Mouse (Mus musculus): Measurements from ENCODE around the gene Mylk2.

The Mylk2 gene

GRCm38 (mm10) chr2:152911031-152911430, at the start of gene Mylk2:
Gene Mylk2 (plus strand): TSS chr2:152911352.
- DNase-seq (ENCODE audit: extremely low spot score), result no peak

GRCm38 (mm10) chr2:152861891-152862290, 49.3 kb upstream of the Mylk2 start:
- DNase-seq (ENCODE audit: extremely low spot score), result no peak

DNA sequence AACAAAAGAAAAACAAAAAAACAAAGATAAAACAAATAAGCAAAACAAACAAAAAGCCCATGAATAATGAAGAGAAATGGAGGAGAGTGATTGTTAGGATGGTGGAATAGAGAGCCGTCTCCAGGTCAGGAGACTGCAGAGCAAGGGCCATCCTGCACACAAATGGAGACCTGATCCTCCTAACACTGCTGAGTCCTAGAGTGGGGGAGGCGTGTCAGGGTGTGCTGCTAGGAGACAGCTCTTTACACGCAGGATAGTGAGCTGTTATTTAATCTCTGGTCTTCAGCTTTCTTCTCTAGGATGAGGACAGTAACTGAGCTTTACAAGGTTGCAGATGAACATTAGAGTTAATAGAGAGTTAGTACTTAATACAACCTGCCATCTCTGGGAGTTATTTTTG, 48.5 kb upstream of the Mylk2 start:
- DNase-seq (ENCODE audit: extremely low spot score), result no peak

- DNase-seq (ENCODE audit: extremely low spot score), result no peak
These were observed 47.8 kb upstream of the Mylk2 start for GRCm38 (mm10) chr2:152863346-152863745.

- DNase-seq (ENCODE audit: extremely low spot score), result no peak
These were observed 32.9 kb upstream of the Mylk2 start for GRCm38 (mm10) chr2:152878239-152878638.

DNA sequence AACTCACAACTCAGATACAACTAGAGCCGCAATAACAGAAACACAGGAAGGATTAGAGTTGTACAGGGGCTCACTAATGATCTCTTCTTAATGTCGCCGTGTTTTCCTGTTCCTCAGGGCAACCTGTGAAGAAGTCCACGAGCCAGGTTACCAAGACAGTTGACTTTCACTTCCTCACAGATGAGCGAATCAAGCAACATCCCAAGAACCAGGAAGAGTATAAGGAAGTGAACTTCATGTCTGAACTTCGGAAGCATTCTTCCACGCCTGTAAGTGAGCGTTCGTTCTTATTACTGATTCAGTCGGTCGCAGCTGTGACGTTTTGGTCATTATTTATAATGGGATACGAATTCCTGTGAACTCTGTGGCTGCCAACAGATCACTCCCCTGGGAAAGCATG, 30.3 kb upstream of the Mylk2 start:
- DNase-seq (ENCODE audit: extremely low spot score), result no peak

GRCm38 (mm10) chr2:152884101-152884645, 27.0 kb upstream of the Mylk2 start:
- no peak for DNase-seq (ENCODE audit: extremely low spot score)

DNA sequence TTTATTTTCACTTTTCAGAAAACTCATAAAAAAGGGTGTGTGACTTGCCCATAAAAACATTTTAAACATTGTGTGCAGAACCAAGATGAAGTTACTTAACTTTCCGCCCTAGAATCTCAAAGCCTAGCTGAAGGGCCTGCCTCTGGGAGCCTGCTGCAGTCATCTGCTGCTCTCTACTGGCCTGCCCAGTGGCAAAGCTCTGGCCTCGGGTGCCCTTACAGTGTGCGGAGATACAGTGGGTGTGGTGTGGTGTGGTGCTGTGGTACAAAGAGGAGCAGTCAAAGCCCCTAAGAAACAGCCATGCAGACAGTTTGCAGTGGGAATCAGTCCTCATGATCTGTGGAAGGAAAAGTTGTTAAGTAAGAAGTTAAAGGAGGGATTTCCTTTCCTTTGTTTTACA, 23.9 kb upstream of the Mylk2 start:
- DNase-seq (ENCODE audit: extremely low spot score), result no peak

- no peak for DNase-seq (ENCODE audit: extremely low spot score)
These were observed 22.4 kb upstream of the Mylk2 start for GRCm38 (mm10) chr2:152888774-152889173.

- DNase-seq (ENCODE audit: extremely low spot score), result no peak
These were observed 15.3 kb upstream of the Mylk2 start for GRCm38 (mm10) chr2:152895834-152896233.

DNA sequence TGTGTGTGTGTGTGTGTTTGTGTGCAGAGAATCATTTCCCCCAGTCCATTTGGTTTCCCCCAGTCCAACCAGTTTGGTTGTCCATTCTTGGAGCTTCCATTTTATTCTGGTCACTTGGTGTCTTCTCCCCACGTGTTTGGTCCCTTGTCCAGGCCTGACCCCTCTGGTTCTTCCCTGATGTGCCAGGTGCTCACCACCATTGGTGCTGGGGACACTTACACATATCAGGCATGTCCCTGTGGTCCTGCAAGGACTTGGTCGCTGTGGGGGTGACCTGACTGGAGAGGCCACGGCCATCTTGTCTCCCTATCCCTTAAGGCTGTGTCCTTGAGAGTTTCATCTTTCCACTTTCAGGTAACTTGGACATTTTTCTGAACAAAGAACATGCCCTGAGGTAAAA, 14.2 kb upstream of the Mylk2 start:
- DNase-seq (ENCODE audit: extremely low spot score), result no peak

- no peak for DNase-seq (ENCODE audit: extremely low spot score)
These were observed 12.1 kb upstream of the Mylk2 start for GRCm38 (mm10) chr2:152899011-152899410.

- no peak for DNase-seq (ENCODE audit: extremely low spot score)
These were observed 9.9 kb upstream of the Mylk2 start for GRCm38 (mm10) chr2:152901296-152901695.

DNA sequence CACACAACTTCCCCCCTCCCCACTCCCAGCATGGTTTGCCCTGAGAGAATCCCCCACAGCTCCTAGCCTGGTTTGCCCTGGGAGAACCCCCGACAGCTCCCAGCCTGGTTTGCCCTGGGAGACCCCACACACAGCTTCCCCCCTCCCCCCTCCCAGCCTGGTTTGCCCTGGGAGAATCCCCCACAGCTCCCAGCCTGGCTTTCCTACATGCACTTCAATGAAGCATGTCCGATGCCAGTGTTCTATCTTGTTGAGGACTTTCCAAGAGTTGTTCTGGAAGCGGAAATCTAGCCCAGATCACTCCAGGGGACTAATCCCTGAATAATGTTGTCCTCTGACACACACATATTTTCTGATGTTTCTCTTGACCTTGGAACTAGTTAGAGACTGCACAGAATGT, 8.5 kb upstream of the Mylk2 start:
- DNase-seq (ENCODE audit: extremely low spot score), result no peak

- DNase-seq (ENCODE audit: extremely low spot score), result no peak
These were observed 7.6 kb upstream of the Mylk2 start for GRCm38 (mm10) chr2:152903586-152903985.

DNA sequence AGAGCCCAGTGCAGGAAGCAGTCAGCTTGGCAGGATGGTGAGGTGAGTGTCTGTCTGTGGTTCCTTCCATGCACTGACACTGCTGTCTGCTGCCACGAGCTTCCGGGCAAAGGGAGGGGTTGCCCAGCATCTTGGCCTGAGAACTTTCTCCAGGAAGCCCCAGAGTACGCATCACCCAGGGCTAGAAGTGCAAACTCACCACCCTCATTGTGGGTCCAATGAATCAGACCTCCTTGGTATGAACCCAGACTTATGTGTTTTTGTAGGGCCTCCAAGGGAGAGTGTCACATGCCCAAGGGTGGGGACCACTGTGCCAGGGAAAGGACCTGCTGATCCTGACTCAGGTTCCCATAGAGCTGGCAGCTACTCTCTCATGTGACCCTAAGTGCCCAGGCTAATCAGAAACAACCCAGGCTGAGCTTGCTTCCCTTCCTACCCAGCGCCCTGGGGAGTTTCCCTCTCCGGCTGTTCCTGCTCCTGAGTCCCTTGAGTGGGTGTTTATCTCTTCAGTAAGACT, 7.0 kb upstream of the Mylk2 start:
- DNase-seq (ENCODE audit: extremely low spot score), result no peak

- no peak for DNase-seq (ENCODE audit: extremely low spot score)
These were observed 5.9 kb upstream of the Mylk2 start for GRCm38 (mm10) chr2:152905036-152905829.

- DNase-seq (ENCODE audit: extremely low spot score), result no peak
These were observed 4.7 kb upstream of the Mylk2 start for GRCm38 (mm10) chr2:152906274-152907037.

DNA sequence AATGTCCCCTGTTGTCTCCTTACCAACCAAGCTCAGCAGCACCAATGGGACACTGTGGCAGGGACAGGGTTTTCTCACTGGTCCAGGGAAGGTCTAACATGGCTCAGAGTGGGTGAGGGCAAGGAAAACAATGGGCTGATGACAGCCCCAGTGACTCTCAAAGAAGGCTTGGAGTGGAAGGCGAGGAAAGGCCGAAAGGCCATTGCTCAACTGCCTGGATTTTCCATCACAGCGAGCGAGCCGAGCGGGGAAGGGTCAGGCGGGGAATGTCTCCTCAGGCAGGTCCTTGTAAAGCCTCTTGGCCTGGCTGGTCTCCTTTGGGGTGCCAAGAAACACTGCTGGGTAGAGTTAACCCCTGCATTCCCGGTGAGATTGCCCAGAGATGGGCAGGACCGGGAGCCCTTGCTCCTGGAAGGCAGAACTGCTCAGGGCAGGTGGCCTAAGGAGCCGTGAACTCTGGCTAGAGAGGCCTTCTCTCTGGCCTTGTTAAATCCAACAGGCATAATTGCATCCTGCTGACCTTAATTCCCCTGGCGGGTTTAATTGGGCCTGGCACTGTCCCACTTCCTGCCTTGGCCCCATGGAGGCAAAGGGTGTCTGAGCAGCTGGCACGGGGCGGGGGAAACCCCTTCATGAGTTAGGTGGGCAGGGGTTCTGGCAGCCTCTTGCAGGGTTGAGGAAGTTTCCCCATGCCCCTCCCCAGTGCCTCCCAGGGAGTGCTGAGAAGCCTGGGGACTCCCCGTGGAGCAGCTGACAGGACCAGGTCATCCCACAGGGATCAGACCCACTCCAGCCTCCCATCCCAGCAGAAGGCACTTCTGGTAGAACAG, 3.8 kb upstream of the Mylk2 start:
- DNase-seq (ENCODE audit: extremely low spot score), result no peak

DNA sequence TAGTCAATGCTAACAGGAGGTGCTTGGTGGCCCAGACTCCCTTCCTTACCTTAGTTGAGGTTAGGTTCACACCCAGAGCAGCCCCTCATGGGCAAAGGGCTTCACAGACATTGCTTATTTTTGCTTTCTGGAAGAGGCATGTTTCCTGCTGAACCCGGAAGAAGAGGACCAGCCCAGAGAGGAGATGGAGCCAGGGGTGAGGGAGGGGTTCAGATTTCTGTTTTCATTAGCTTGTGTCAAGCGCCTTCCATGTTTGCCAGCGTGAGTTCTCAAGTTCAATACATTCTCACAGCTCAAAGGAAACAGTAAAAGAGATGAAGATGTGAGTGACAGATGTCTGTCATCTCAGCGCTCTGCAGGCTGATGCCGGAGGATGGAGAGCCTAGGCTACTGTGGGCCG, 1.3 kb upstream of the Mylk2 start:
- no peak for DNase-seq (ENCODE audit: extremely low spot score)

DNA sequence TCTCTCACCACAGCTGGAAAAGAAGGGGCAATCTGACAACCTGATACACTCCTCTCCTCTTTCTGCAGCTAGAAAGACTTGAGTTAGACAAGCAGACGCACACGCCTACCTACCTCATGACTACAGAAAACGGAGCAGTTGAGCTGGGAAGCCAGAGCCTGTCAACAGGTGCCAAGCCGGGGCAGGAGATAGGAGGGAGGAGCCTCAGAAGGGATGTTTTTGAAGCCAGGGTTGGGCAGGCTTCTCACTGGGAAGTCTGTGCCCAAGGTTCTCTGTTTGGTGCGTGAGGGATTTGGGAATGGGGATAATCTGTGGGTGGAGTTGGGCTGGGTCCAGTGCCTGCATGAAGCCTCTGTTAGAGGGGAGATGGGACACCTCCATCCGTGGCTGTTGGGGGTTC, 280 bp downstream of the Mylk2 start:
- no peak for DNase-seq (ENCODE audit: extremely low spot score)

- no peak for DNase-seq (ENCODE audit: extremely low spot score)
These were observed 2.3 kb downstream of the Mylk2 start for GRCm38 (mm10) chr2:152913471-152913870.
